Mouse (Mus musculus): ENCODE results near the gene BC024063. TPM values are rescaled to one million over a fixed set of nuclear protein-coding genes. Genes with fewer than 3 reads are reported as not detected.

BC024063 gene
- polyA plus RNA-seq, 1 experiment from 2014 or later = 5.4 TPM

Other genes starting within 250 kb of the BC024063 start
- gene Gm32687, start 219.4 kb upstream of the BC024063 start, polyA plus RNA-seq (2015; fragmentation: Nextera tagmentation; extraction: Ambion mirVana) = 8.2 and 10.3 TPM in 2 replicates
- 6.1 and 6.9 TPM in 2 replicates for gene Zfp781, start 152.9 kb upstream of the BC024063 start, polyA plus RNA-seq (2015; fragmentation: Nextera tagmentation; extraction: Ambion mirVana)
- gene Zfp873, start 35.2 kb upstream of the BC024063 start, polyA plus RNA-seq (2015; fragmentation: Nextera tagmentation; extraction: Ambion mirVana) = 13.9 and 14.0 TPM in 2 replicates
- gene AU041133, start 44.7 kb downstream of the BC024063 start, polyA plus RNA-seq (2015; fragmentation: Nextera tagmentation; extraction: Ambion mirVana) = 8.7 and 9.8 TPM in 2 replicates
- gene Zfp938, start 157.9 kb downstream of the BC024063 start, polyA plus RNA-seq (2015; fragmentation: Nextera tagmentation; extraction: Ambion mirVana) = 27.1 and 28.6 TPM in 2 replicates
- not detected in 2 replicates for gene 4932415D10Rik, start 233.2 kb downstream of the BC024063 start, polyA plus RNA-seq (2015; fragmentation: Nextera tagmentation; extraction: Ambion mirVana)

All from hindbrain, embryonic 15.5 days (tissue).